22 mouse cellular contexts compared by ENCODE assay signal in the genomic region with DNA sequence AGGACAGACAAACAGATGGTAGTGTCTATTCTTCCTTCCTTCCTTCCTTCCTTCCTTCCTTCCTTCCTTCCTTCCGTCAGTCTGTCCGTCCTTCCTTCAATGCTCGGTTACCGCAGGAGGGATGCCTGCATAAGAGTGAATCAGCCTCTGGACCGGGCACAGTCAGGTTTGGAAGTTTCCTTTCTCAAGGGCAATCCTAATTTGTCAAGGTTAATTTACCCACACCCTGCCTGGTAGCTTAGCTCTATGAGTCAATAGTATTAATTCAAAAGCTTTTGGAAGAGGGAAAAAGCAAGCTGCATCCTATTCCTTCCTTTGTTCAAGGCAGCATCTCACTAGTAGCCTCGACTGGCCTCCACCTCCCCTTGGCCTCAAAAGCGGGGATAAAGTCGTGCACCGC. TPM values are rescaled to one million over a fixed set of nuclear protein-coding genes. Genes with fewer than 3 reads are reported as not detected.
DNase-seq lines count a peak whose midpoint lies in the region; ATAC-seq and TF ChIP-seq lines count a peak whose summit lies in the region.
"Had no signal": no experiment of that assay in that cellular context is flagged by ENCODE, and none has a peak within 500 bp of the region (broad histone marks: within the 10 kb centered on the region; RNA-seq: fewer than 3 reads in every experiment).

No protein-coding gene starts in this region.

- no peak overlapping the region for H3K4me2 ChIP-seq in neural tube, embryonic 14.5 days (ENCODE audit: low read depth, low read length)
- no peak overlapping the region for H3K4me2 ChIP-seq in liver, postnatal 0 days (ENCODE audit: low read depth, low read length)
- H3K4me2 ChIP-seq: embryonic facial prominence, embryonic 12.5 days; forebrain, embryonic 13.5 days; forebrain, embryonic 15.5 days had no signal

- ATAC-seq in neural tube, embryonic 14.5 days (ENCODE audit: low read depth), result no peak
- no peak for ATAC-seq in liver, postnatal 0 days
- ATAC-seq: forebrain, embryonic 13.5 days; forebrain, embryonic 15.5 days; forebrain, postnatal 0 days; Patski had no signal

- WGBS in neural tube, embryonic 14.5 days, result 69% methylated on average over 9 of the region's 9 CpGs
- 66% methylated on average over 9 of the region's 9 CpGs for WGBS in liver, postnatal 0 days (ENCODE audit: insufficient replicate concordance)

- no peaks in the 10 kb centered on the region for H3K9me3 ChIP-seq in neural tube, embryonic 14.5 days (ENCODE audit: control insufficient read depth, low read length)
- no peaks in the 10 kb centered on the region for H3K9me3 ChIP-seq in ES-Bruce4 (replicated peaks; ENCODE audit: control insufficient read depth, insufficient read depth, low read length, poor library complexity, severe bottlenecking)
- H3K9me3 ChIP-seq in liver, postnatal 0 days (ENCODE audit: low read length), result no peaks in the 10 kb centered on the region
- H3K9me3 ChIP-seq: embryonic facial prominence, embryonic 10.5 days; embryonic facial prominence, embryonic 12.5 days; forebrain, embryonic 13.5 days; forebrain, embryonic 15.5 days; G1E had no signal

- no peaks in the 10 kb centered on the region for H3K27me3 ChIP-seq in neural tube, embryonic 14.5 days (ENCODE audit: control insufficient read depth, insufficient read depth, low read length)
- no peaks in the 10 kb centered on the region for H3K27me3 ChIP-seq in ES-Bruce4 (ENCODE audit: control insufficient read depth, insufficient read depth, low read length, poor library complexity, severe bottlenecking)
- no peaks in the 10 kb centered on the region for H3K27me3 ChIP-seq in liver, postnatal 0 days (ENCODE audit: insufficient read depth, low read length)
- H3K27me3 ChIP-seq: embryonic facial prominence, embryonic 12.5 days; forebrain, embryonic 13.5 days; forebrain, embryonic 15.5 days; Patski had no signal

- peaks cover 13% of the 10 kb centered on the region for H3K4me1 ChIP-seq in neural tube, embryonic 14.5 days (ENCODE audit: control insufficient read depth, insufficient read depth, low read length)
- H3K4me1 ChIP-seq in ES-Bruce4 (ENCODE audit: control insufficient read depth, insufficient read depth, low read length), result peaks cover 6% of the 10 kb centered on the region
- H3K4me1 ChIP-seq in liver, postnatal 0 days (ENCODE audit: insufficient read depth), result peaks cover 43% of the 10 kb centered on the region

- TF ChIP-seq CTCF in layer of hippocampus, adult 2 months (conservative IDR thresholded peaks at IDR 0.05), result no peak
- TF ChIP-seq CTCF in ES-Bruce4 (IDR thresholded peaks at IDR 0.05; ENCODE audit: low read depth, low read length), result no peak
- TF ChIP-seq CTCF in liver, postnatal 0 days (IDR thresholded peaks at IDR 0.05; ENCODE audit: low read depth), result no peak

- no peaks in the 10 kb centered on the region for H3K36me3 ChIP-seq in neural tube, embryonic 14.5 days (ENCODE audit: control insufficient read depth, insufficient read depth, low read length)
- H3K36me3 ChIP-seq in ES-Bruce4 (ENCODE audit: control insufficient read depth, insufficient read depth, low read length, poor library complexity, severe bottlenecking), result no peaks in the 10 kb centered on the region
- 0 out of 2 replicates have a peak, but pooled peaks cover 5% of the 10 kb centered on the region for H3K36me3 ChIP-seq in liver, postnatal 0 days (replicated peaks; ENCODE audit: insufficient read depth, low read length)
- H3K36me3 ChIP-seq: embryonic facial prominence, embryonic 10.5 days; embryonic facial prominence, embryonic 12.5 days; forebrain, embryonic 15.5 days had no signal

- no peak overlapping the region for H3K9ac ChIP-seq in neural tube, embryonic 14.5 days (replicated peaks; ENCODE audit: low read depth, low read length)
- H3K9ac ChIP-seq in ES-Bruce4 (ENCODE audit: low read depth, poor library complexity, severe bottlenecking), result no peak overlapping the region
- H3K9ac ChIP-seq in liver, postnatal 0 days (replicated peaks), result no peak overlapping the region
- H3K9ac ChIP-seq: embryonic facial prominence, embryonic 12.5 days; forebrain, embryonic 13.5 days; forebrain, embryonic 15.5 days; forebrain, postnatal 0 days had no signal

- TF ChIP-seq EP300 in ES-Bruce4 (IDR thresholded peaks at IDR 0.05; ENCODE audit: insufficient read depth, low read depth, low read length), result no peak
- TF ChIP-seq EP300 in liver, postnatal 0 days (IDR thresholded peaks at IDR 0.05; ENCODE audit: low read depth), result no peak

- no peak for DNase-seq in layer of hippocampus, adult 2 months (ENCODE audit: low spot score in 2 of 2)
- no peak for DNase-seq in layer of hippocampus, adult 11-12 months (ENCODE audit: low spot score)
- DNase-seq in neural tube, embryonic 10.5 days (ENCODE audit: extremely low spot score, low spot score), result no peak
- peak; percentile 36 for DNase-seq in R1 (ENCODE audit: low read depth, low spot score)
- DNase-seq in liver, postnatal 0 days, result no peak
- DNase-seq in cerebellum, adult 8-10 months, result no peak
- DNase-seq: adrenal gland, adult 8-10 months; adrenal gland, postnatal 25 days; cerebellum, adult 11 months; cerebellum, adult 18-20 months; cerebellum, adult 9-10 months; cerebellum, postnatal 10 days; cerebellum, postnatal 25 days; forebrain, postnatal 0 days had no signal

- no peak for TF ChIP-seq POLR2A in ES-Bruce4 (IDR thresholded peaks at IDR 0.05; ENCODE audit: insufficient read depth, low read length)

- no peak overlapping the region for H3K4me3 ChIP-seq in layer of hippocampus, adult 2 months
- no peak overlapping the region for H3K4me3 ChIP-seq in neural tube, embryonic 14.5 days (ENCODE audit: low read depth, low read length)
- H3K4me3 ChIP-seq in ES-Bruce4 (ENCODE audit: low read depth, low read length), result no peak overlapping the region
- no peak overlapping the region for H3K4me3 ChIP-seq in liver, postnatal 0 days (ENCODE audit: low read depth, low read length)
- H3K4me3 ChIP-seq: embryonic facial prominence, embryonic 10.5 days; embryonic facial prominence, embryonic 12.5 days; forebrain, embryonic 13.5 days; forebrain, embryonic 15.5 days had no signal

- peak overlapping the region; percentile 18; the same call in 1 of the 2 replicates for H3K27ac ChIP-seq in layer of hippocampus, adult 2 months
- H3K27ac ChIP-seq in neural tube, embryonic 14.5 days (ENCODE audit: low read depth, low read length), result peak overlapping the region; percentile 5; the same call in 1 of the 2 replicates
- peak overlapping the region; percentile 82 for H3K27ac ChIP-seq in ES-Bruce4 (ENCODE audit: insufficient read depth, low read length)
- no peak overlapping the region for H3K27ac ChIP-seq in liver, postnatal 0 days (ENCODE audit: low read depth)
- H3K27ac ChIP-seq: embryonic facial prominence, embryonic 10.5 days; embryonic facial prominence, embryonic 12.5 days; forebrain, embryonic 13.5 days; forebrain, embryonic 15.5 days had no signal

RNA-seq across cellular contexts. Expression of gene Tex2, which starts 38.8 kb away (rescaled TPM):
- total RNA-seq in layer of hippocampus, adult 2 months (2021), result 100 to 1,000 TPM; 144 TPM
- polyA plus RNA-seq in neural tube, embryonic 14.5 days (2014; fragmentation: Nextera tagmentation; extraction: Ambion mirVana), result 37.7 and 39.5 TPM in 2 replicates
- polyA plus RNA-seq in ES-Bruce4 (2011; ENCODE audit: insufficient read depth, insufficient read length, low read depth, missing spikeins), result 28.8 and 31.3 TPM in 2 replicates
- polyA plus RNA-seq in liver, postnatal 0 days (2015; fragmentation: Nextera tagmentation; extraction: Ambion mirVana), result 9.9 and 11.3 TPM in 2 replicates
